Mouse (Mus musculus) intestine, embryonic 16.5 days (tissue): Measurements from ENCODE around the gene Espl1. TPM values are rescaled to one million over a fixed set of nuclear protein-coding genes. Genes with fewer than 3 reads are reported as not detected.

Source experiments
- ATAC-seq: fragments of 200-750 bp; cut with Nextera tagmentation; 2 replicates; pipeline ENCODE4 v1.8.0; 2017; ENCODE audit warnings: moderate TSS enrichment, moderate library complexity
- H3K27ac ChIP-seq: fragments of 300-500 bp; sonication (generic); 2 replicates; pipeline ENCODE4 v1.5.1; 2014; ENCODE audit warnings: mild to moderate bottlenecking, low read length
- H3K27me3 ChIP-seq: fragments of 300-500 bp; sonication (generic); replicated peaks from 2 replicates; pipeline ENCODE4 v1.6.1; 2014; ENCODE audit warnings: low read length, control low read depth, mixed read lengths; ENCODE audit not compliant: control insufficient read depth, insufficient read depth
- H3K36me3 ChIP-seq: fragments of 300-500 bp; sonication (generic); 2 replicates; pipeline ENCODE4 v1.6.1; 2014; ENCODE audit warnings: low read length, control low read depth; ENCODE audit not compliant: control insufficient read depth, insufficient read depth
- H3K4me1 ChIP-seq: fragments of 300-500 bp; sonication (generic); 2 replicates; pipeline ENCODE4 v1.6.1; 2014; ENCODE audit warnings: low read length, control low read depth, mixed read lengths; ENCODE audit not compliant: control insufficient read depth, insufficient read depth
- H3K4me2 ChIP-seq: fragments of 300-500 bp; sonication (generic); 2 replicates; pipeline ENCODE4 v1.6.1; 2014; ENCODE audit warnings: low read depth, low read length, control low read depth
- H3K4me3 ChIP-seq: fragments of 300-500 bp; sonication (generic); 2 replicates; pipeline ENCODE4 v1.5.1; 2014; ENCODE audit warnings: mild to moderate bottlenecking, low read length
- H3K9ac ChIP-seq: fragments of 300-500 bp; sonication (generic); 2 replicates; pipeline ENCODE4 v1.6.1; 2014; ENCODE audit warnings: low read depth, low read length
- H3K9me3 ChIP-seq: fragments of 300-500 bp; sonication (generic); 2 replicates; pipeline ENCODE4 v1.6.1; 2016; ENCODE audit warnings: low read length, control low read depth; ENCODE audit not compliant: control insufficient read depth
- WGBS: fragments of 180-500 bp; shearing (Covaris S2); extraction: QIAGEN DNeasy Blood & Tissue Kit; methylation state at CpG from one replicate; pipeline ENCODE4 v1.1.7; 2014; 5-methylcytosine and 5-hydroxymethylcytosine counted together
- polyA plus RNA-seq: library from polyadenylated mRNA; unstranded; fragments of >200 nt; fragmentation: Nextera tagmentation; extraction: Ambion mirVana; gene quantifications from 2 replicates; pipeline ENCODE4 v1.2.1, GENCODE M21; 2015

Gene Espl1
- polyA plus RNA-seq, 1 experiment from 2014 or later: 21.1 TPM

- Histone ChIP-seq H3K27ac (no peak overlapping the region), H3K9ac (no peak overlapping the region), H3K4me2 (no peak overlapping the region), H3K36me3 (no peaks in the 10 kb centered on the region), H3K4me3 (no peak overlapping the region), H3K9me3 (no peaks in the 10 kb centered on the region), H3K27me3 (no peaks in the 10 kb centered on the region), H3K4me1 (peaks cover 23% of the 10 kb centered on the region)
- 45% methylated on average over 14 of the region's 14 CpGs for WGBS
- ATAC-seq: no peak
Observed at GRCm38 (mm10) chr15:102255547-102256255, 40.4 kb upstream of the Espl1 start.

- Histone ChIP-seq H3K9ac (peak overlapping the region; percentile 76), H3K4me3 (peak overlapping the region; percentile 65), H3K9me3 (no peaks in the 10 kb centered on the region), H3K27ac (peak overlapping the region; percentile 19; the same call in 1 of the 2 replicates), H3K4me1 (peaks cover 23% of the 10 kb centered on the region), H3K36me3 (no peaks in the 10 kb centered on the region), H3K4me2 (peak overlapping the region; percentile 98), H3K27me3 (no peaks in the 10 kb centered on the region)
- ATAC-seq: no peak; the same call in 1 of the 2 replicates
- 15% methylated on average over 22 of the region's 22 CpGs for WGBS
Observed at GRCm38 (mm10) chr15:102256431-102257201, 39.5 kb upstream of the Espl1 start.

- 2% methylated on average over 37 of the region's 46 CpGs for WGBS
- peak; percentile 52 for ATAC-seq
- Histone ChIP-seq H3K9me3 (no peaks in the 10 kb centered on the region), H3K4me2 (peak within 1 kb of the TSS; percentile 98), H3K4me3 (peak within 1 kb of the TSS; percentile 65), H3K27me3 (no peaks in the 10 kb centered on the region), H3K4me1 (peaks cover 23% of the 10 kb centered on the region), H3K27ac (peak within 1 kb of the TSS; percentile 19; the same call in 1 of the 2 replicates), H3K9ac (peak within 1 kb of the TSS; percentile 76), H3K36me3 (no peaks in the 10 kb centered on the region)
Observed at GRCm38 (mm10) chr15:102257202-102258075, 38.6 kb upstream of the Espl1 start, which contains the start of gene Rarg. Gene Rarg (minus strand): TSS chr15:102257517.

- 0 out of 2 replicates have a peak, but pooled peaks have one; percentile 42 for ATAC-seq
- H3K27me3 ChIP-seq: no peaks in the 10 kb centered on the region; the same call in 1 of the 2 replicates
- peak overlapping the region; percentile 98 for H3K4me2 ChIP-seq
- no peaks in the 10 kb centered on the region for H3K9me3 ChIP-seq
- no peaks in the 10 kb centered on the region for H3K36me3 ChIP-seq
- peak overlapping the region; percentile 13; the same call in 1 of the 2 replicates for H3K27ac ChIP-seq
- H3K9ac ChIP-seq: 0 out of 2 replicates have a peak overlapping the region, but pooled peaks have one; percentile 76
- 15% methylated on average over 12 of the region's 12 CpGs for WGBS
- peaks cover 23% of the 10 kb centered on the region for H3K4me1 ChIP-seq
- H3K4me3 ChIP-seq: peak overlapping the region; percentile 65
Observed at GRCm38 (mm10) chr15:102258076-102258470, 38.0 kb upstream of the Espl1 start.

GRCm38 (mm10) chr15:102258581-102259253, 37.3 kb upstream of the Espl1 start:
- Histone ChIP-seq H3K4me1 (peaks cover 23% of the 10 kb centered on the region), H3K9ac (no peak overlapping the region), H3K27ac (no peak overlapping the region), H3K4me2 (no peak overlapping the region), H3K9me3 (no peaks in the 10 kb centered on the region), H3K27me3 (no peaks in the 10 kb centered on the region; the same call in 1 of the 2 replicates), H3K36me3 (no peaks in the 10 kb centered on the region), H3K4me3 (no peak overlapping the region)
- 31% methylated on average over 11 of the region's 11 CpGs for WGBS
- no peak for ATAC-seq

GRCm38 (mm10) chr15:102262582-102262981, 33.5 kb upstream of the Espl1 start:
- H3K9me3 ChIP-seq: no peaks in the 10 kb centered on the region
- H3K9ac ChIP-seq: no peak overlapping the region
- peaks cover 12% of the 10 kb centered on the region for H3K4me1 ChIP-seq
- ATAC-seq: no peak
- H3K36me3 ChIP-seq: no peaks in the 10 kb centered on the region
- H3K4me2 ChIP-seq: no peak overlapping the region
- WGBS: 45% methylated on average over 7 of the region's 7 CpGs
- no peak overlapping the region for H3K27ac ChIP-seq
- H3K4me3 ChIP-seq: no peak overlapping the region
- no peaks in the 10 kb centered on the region; the same call in 1 of the 2 replicates for H3K27me3 ChIP-seq

GRCm38 (mm10) chr15:102263037-102263436, 33.0 kb upstream of the Espl1 start:
- Histone ChIP-seq H3K4me2 (no peak overlapping the region), H3K9ac (no peak overlapping the region), H3K4me1 (peaks cover 8% of the 10 kb centered on the region), H3K36me3 (no peaks in the 10 kb centered on the region), H3K4me3 (no peak overlapping the region), H3K9me3 (no peaks in the 10 kb centered on the region), H3K27me3 (no peaks in the 10 kb centered on the region; the same call in 1 of the 2 replicates), H3K27ac (no peak overlapping the region)
- ATAC-seq: no peak
- 75% methylated on average over 2 of the region's 2 CpGs for WGBS

- 89% methylated on average over 5 of the region's 5 CpGs for WGBS
Observed at GRCm38 (mm10) chr15:102265548-102265947, 30.5 kb upstream of the Espl1 start.

More at GRCm38 (mm10) chr15:102265548-102265947, 30.5 kb upstream of the Espl1 start:
- no peak overlapping the region for H3K4me3 ChIP-seq
- H3K4me1 ChIP-seq: peaks cover 2% of the 10 kb centered on the region; the same call in 1 of the 2 replicates
- no peak for ATAC-seq
- H3K36me3 ChIP-seq: no peaks in the 10 kb centered on the region
- H3K4me2 ChIP-seq: no peak overlapping the region
- H3K9me3 ChIP-seq: no peaks in the 10 kb centered on the region
- peaks cover 1% of the 10 kb centered on the region for H3K27me3 ChIP-seq
- H3K27ac ChIP-seq: no peak overlapping the region
- H3K9ac ChIP-seq: no peak overlapping the region
